Mouse (Mus musculus) embryonic facial prominence, embryonic 11.5 days (tissue): ENCODE data around the gene Coro2b. TPM values are rescaled to one million over a fixed set of nuclear protein-coding genes. Genes with fewer than 3 reads are reported as not detected.

Experiments used
- ATAC-seq: fragments of 200-750 bp; cut with Nextera tagmentation; replicated peaks from 2 replicates; pipeline ENCODE4 v1.8.0; 2017; ENCODE audit warnings: low read depth; ENCODE audit not compliant: insufficient number of reproducible peaks, low FRiP score, low TSS enrichment
- DNase-seq: peaks from one replicate; pipeline ENCODE4 v3.0.0-alpha.2; 2015; ENCODE audit warnings: low spot score
- H3K27ac ChIP-seq: fragments of 300-500 bp; sonication (generic); replicated peaks from 2 replicates; pipeline ENCODE4 v1.5.1; 2014; ENCODE audit warnings: mild to moderate bottlenecking, low read depth, low read length, control low read depth
- H3K27me3 ChIP-seq: fragments of 300-500 bp; sonication (generic); 2 replicates; pipeline ENCODE4 v1.6.1; 2014; ENCODE audit warnings: mild to moderate bottlenecking, low read length, moderate library complexity, mixed read lengths; ENCODE audit not compliant: control insufficient read depth, insufficient read depth
- H3K36me3 ChIP-seq: fragments of 300-500 bp; sonication (generic); replicated peaks from 2 replicates; pipeline ENCODE4 v1.6.1; 2014; ENCODE audit warnings: low read depth, mild to moderate bottlenecking, low read length, moderate library complexity, mixed read lengths; ENCODE audit not compliant: control insufficient read depth, insufficient read depth
- H3K4me1 ChIP-seq: fragments of 300-500 bp; sonication (generic); 2 replicates; pipeline ENCODE4 v1.6.1; 2014; ENCODE audit warnings: low read length, mixed read lengths; ENCODE audit not compliant: control insufficient read depth, insufficient read depth
- H3K4me2 ChIP-seq: fragments of 300-500 bp; sonication (generic); 2 replicates; pipeline ENCODE4 v1.6.1; 2014; ENCODE audit warnings: low read depth, mild to moderate bottlenecking, control low read depth, low read length, moderate library complexity
- H3K4me3 ChIP-seq: fragments of 300-500 bp; sonication (generic); 2 replicates; pipeline ENCODE4 v1.5.1; 2014; ENCODE audit warnings: low read depth, low read length, control low read depth
- H3K9ac ChIP-seq: fragments of 300-500 bp; sonication (generic); replicated peaks from 2 replicates; pipeline ENCODE4 v1.6.1; 2014; ENCODE audit warnings: mild to moderate bottlenecking, control low read depth, low read length
- H3K9me3 ChIP-seq: fragments of 300-500 bp; sonication (generic); replicated peaks from 2 replicates; pipeline ENCODE4 v1.6.1; 2016; ENCODE audit warnings: mild to moderate bottlenecking, low read length, inconsistent platforms, mixed read lengths; ENCODE audit not compliant: control insufficient read depth
- WGBS: fragments of 180-500 bp; shearing (Covaris S2); extraction: QIAGEN DNeasy Blood & Tissue Kit; methylation state at CpG from one replicate; pipeline ENCODE4 v1.1.7; 2014; 5-methylcytosine and 5-hydroxymethylcytosine counted together
- polyA plus RNA-seq: library from polyadenylated mRNA; unstranded; fragments of >200 nt; fragmentation: Nextera tagmentation; extraction: Ambion mirVana; gene quantifications from 2 replicates; pipeline ENCODE4 v1.2.1, GENCODE M21; 2014

Gene Coro2b
- polyA plus RNA-seq, 1 experiment from 2014 or later = 6.5 TPM

- Histone ChIP-seq H3K4me3 (no peak overlapping the region), H3K9me3 (no peaks in the 10 kb centered on the region), H3K4me2 (no peak overlapping the region), H3K4me1 (no peaks in the 10 kb centered on the region), H3K27me3 (no peaks in the 10 kb centered on the region), H3K9ac (no peak overlapping the region), H3K27ac (no peak overlapping the region), H3K36me3 (no peaks in the 10 kb centered on the region)
- ATAC-seq (no peak), DNase-seq (no peak)
- WGBS = 69% methylated on average over 1 of the region's 1 CpGs
Observed at GRCm38 (mm10) chr9:62467413-62467784, 69.4 kb downstream of the Coro2b start.

GRCm38 (mm10) chr9:62466742-62467412 lies 70.0 kb downstream of the Coro2b start:
- Histone ChIP-seq H3K27ac (no peak overlapping the region), H3K4me1 (no peaks in the 10 kb centered on the region), H3K4me2 (no peak overlapping the region), H3K4me3 (no peak overlapping the region), H3K9me3 (no peaks in the 10 kb centered on the region), H3K27me3 (no peaks in the 10 kb centered on the region), H3K36me3 (no peaks in the 10 kb centered on the region), H3K9ac (no peak overlapping the region)
- WGBS = 79% methylated on average over 11 of the region's 11 CpGs
- DNase-seq (no peak), ATAC-seq (no peak)

- no peaks in the 10 kb centered on the region for H3K9me3 ChIP-seq
- H3K27ac ChIP-seq = no peak overlapping the region
- H3K27me3 ChIP-seq = no peaks in the 10 kb centered on the region
- no peak overlapping the region for H3K4me2 ChIP-seq
- no peaks in the 10 kb centered on the region for H3K4me1 ChIP-seq
- H3K36me3 ChIP-seq = no peaks in the 10 kb centered on the region
- no peak for DNase-seq
- H3K4me3 ChIP-seq = no peak overlapping the region
- no peak overlapping the region for H3K9ac ChIP-seq
- no peak for ATAC-seq
- 79% methylated on average over 8 of the region's 8 CpGs for WGBS
Observed at GRCm38 (mm10) chr9:62466053-62466452, 70.8 kb downstream of the Coro2b start.

GRCm38 (mm10) chr9:62464727-62465126 lies 72.1 kb downstream of the Coro2b start:
- no peaks in the 10 kb centered on the region for H3K4me1 ChIP-seq
- ATAC-seq (no peak), DNase-seq (no peak)
- H3K9ac ChIP-seq = no peak overlapping the region
- no peaks in the 10 kb centered on the region for H3K27me3 ChIP-seq
- H3K36me3 ChIP-seq = no peaks in the 10 kb centered on the region
- H3K4me3 ChIP-seq = no peak overlapping the region
- WGBS = 77% methylated on average over 10 of the region's 10 CpGs
- H3K27ac ChIP-seq = no peak overlapping the region
- H3K9me3 ChIP-seq = no peaks in the 10 kb centered on the region
- no peak overlapping the region for H3K4me2 ChIP-seq

GRCm38 (mm10) chr9:62461766-62462165 lies 75.1 kb downstream of the Coro2b start:
- no peaks in the 10 kb centered on the region for H3K4me1 ChIP-seq

GRCm38 (mm10) chr9:62461095-62461494 lies 75.7 kb downstream of the Coro2b start:
- ATAC-seq (no peak), DNase-seq (no peak)
- Histone ChIP-seq H3K4me1 (no peaks in the 10 kb centered on the region), H3K4me3 (no peak overlapping the region), H3K9ac (no peak overlapping the region), H3K4me2 (no peak overlapping the region), H3K27ac (no peak overlapping the region), H3K27me3 (no peaks in the 10 kb centered on the region), H3K36me3 (no peaks in the 10 kb centered on the region), H3K9me3 (no peaks in the 10 kb centered on the region)
- 75% methylated on average over 8 of the region's 8 CpGs for WGBS

More at GRCm38 (mm10) chr9:62461766-62462165, 75.1 kb downstream of the Coro2b start:
- 71% methylated on average over 1 of the region's 1 CpGs for WGBS
- ATAC-seq = no peak
- Histone ChIP-seq H3K9ac (no peak overlapping the region), H3K36me3 (no peaks in the 10 kb centered on the region), H3K4me2 (no peak overlapping the region), H3K9me3 (no peaks in the 10 kb centered on the region), H3K27me3 (no peaks in the 10 kb centered on the region), H3K27ac (no peak overlapping the region), H3K4me3 (no peak overlapping the region)
- no peak for DNase-seq

GRCm38 (mm10) chr9:62460086-62460485 lies 76.8 kb downstream of the Coro2b start:
- H3K9ac ChIP-seq = no peak overlapping the region
- H3K4me1 ChIP-seq = no peaks in the 10 kb centered on the region
- no peak overlapping the region for H3K4me2 ChIP-seq
- H3K9me3 ChIP-seq = no peaks in the 10 kb centered on the region
- no peak overlapping the region for H3K27ac ChIP-seq
- 82% methylated on average over 7 of the region's 7 CpGs for WGBS
- H3K27me3 ChIP-seq = no peaks in the 10 kb centered on the region
- H3K4me3 ChIP-seq = no peak overlapping the region
- H3K36me3 ChIP-seq = no peaks in the 10 kb centered on the region
- ATAC-seq (no peak), DNase-seq (no peak)

GRCm38 (mm10) chr9:62458457-62458856 lies 78.4 kb downstream of the Coro2b start:
- no peak for DNase-seq
- no peak overlapping the region for H3K4me3 ChIP-seq
- H3K4me1 ChIP-seq = no peaks in the 10 kb centered on the region
- no peak overlapping the region for H3K27ac ChIP-seq
- H3K9me3 ChIP-seq = no peaks in the 10 kb centered on the region
- no peak overlapping the region for H3K4me2 ChIP-seq
- H3K27me3 ChIP-seq = no peaks in the 10 kb centered on the region
- no peaks in the 10 kb centered on the region for H3K36me3 ChIP-seq
- 80% methylated on average over 3 of the region's 3 CpGs for WGBS
- H3K9ac ChIP-seq = no peak overlapping the region
- no peak for ATAC-seq
